Mouse (Mus musculus) bone marrow, adult 2 months (tissue): ENCODE data around the gene Gbp2b. TPM values are rescaled to one million over a fixed set of nuclear protein-coding genes. Genes with fewer than 3 reads are reported as not detected.
"Not testable (repeated sequence)": the region's sequence is repeated elsewhere in the genome, so short reads cannot be mapped to it uniquely, and the experiment has no call there.

Experiments
- H3K27ac ChIP-seq: fragments of 200-500 bp; 2 replicates; pipeline ENCODE4 v1.5.1; 2012; ENCODE audit warnings: low read depth, mild to moderate bottlenecking, control low read depth, inconsistent platforms, low read length; ENCODE audit not compliant: control insufficient read depth, poor library complexity, insufficient read depth
- H3K4me1 ChIP-seq: fragments of 200-500 bp; 2 replicates; pipeline ENCODE4 v1.6.1; 2011; ENCODE audit warnings: low read length; ENCODE audit not compliant: control insufficient read depth, insufficient read depth
- H3K4me3 ChIP-seq: fragments of 200-500 bp; replicated peaks from 2 replicates; pipeline ENCODE3; 2011; ENCODE audit warnings: mild to moderate bottlenecking, low read depth, low read length, control low read depth; ENCODE audit not compliant: control insufficient read depth
- CTCF ChIP-seq: fragments of 200-500 bp; IDR thresholded peaks from 2 replicates; pipeline ENCODE4 v1.5.1; 2011; ENCODE audit warnings: low read length, control low read depth; ENCODE audit not compliant: control insufficient read depth, insufficient read depth
- POLR2A ChIP-seq: fragments of 200-500 bp; IDR thresholded peaks from 2 replicates; pipeline ENCODE4 v1.6.1; 2011; ENCODE audit warnings: low read depth, mild to moderate bottlenecking, control low read depth, low read length, borderline replicate concordance; ENCODE audit not compliant: control insufficient read depth
- WGBS: fragments of 180-500 bp; shearing (Covaris S2); methylation state at CpG from one replicate; pipeline ENCODE4 v1.1.7; 2018; 5-methylcytosine and 5-hydroxymethylcytosine counted together
- polyA plus RNA-seq: library from polyadenylated mRNA; stranded (reverse); fragments of >200 nt; gene quantifications from 2 replicates; pipeline ENCODE4 v1.2.4, GENCODE M21; 2011; ENCODE audit warnings: low replicate concordance; ENCODE audit not compliant: missing spikeins, insufficient read depth, insufficient read length

The Gbp2b gene
- polyA plus RNA-seq, 1 experiment = not detected

DNA sequence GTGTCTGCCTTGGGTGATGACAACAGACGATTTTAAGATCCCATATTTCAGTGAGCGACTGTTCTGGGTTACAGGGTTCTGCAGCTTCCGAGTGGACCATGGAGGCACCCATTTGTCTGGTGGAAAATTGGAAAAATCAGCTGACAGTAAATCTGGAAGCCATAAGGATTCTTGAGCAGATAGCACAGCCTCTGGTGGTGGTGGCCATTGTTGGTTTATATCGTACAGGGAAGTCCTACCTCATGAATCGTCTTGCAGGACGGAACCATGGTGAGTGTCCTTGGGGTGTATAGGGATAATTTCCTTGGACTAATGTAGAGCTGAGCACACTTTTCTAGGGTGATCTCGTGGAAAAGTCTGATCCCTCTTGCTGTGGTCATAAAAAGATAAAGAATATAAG, 33.0 kb upstream of the Gbp2b start:
- 41% methylated on average over 7 of the region's 7 CpGs for WGBS
- Histone ChIP-seq H3K27ac (no peak overlapping the region), H3K4me3 (peak overlapping the region; percentile 20), H3K4me1 (peaks cover 1% of the 10 kb centered on the region; the same call in 1 of the 2 replicates)
- TF ChIP-seq POLR2A (no peak), CTCF (no peak)

DNA sequence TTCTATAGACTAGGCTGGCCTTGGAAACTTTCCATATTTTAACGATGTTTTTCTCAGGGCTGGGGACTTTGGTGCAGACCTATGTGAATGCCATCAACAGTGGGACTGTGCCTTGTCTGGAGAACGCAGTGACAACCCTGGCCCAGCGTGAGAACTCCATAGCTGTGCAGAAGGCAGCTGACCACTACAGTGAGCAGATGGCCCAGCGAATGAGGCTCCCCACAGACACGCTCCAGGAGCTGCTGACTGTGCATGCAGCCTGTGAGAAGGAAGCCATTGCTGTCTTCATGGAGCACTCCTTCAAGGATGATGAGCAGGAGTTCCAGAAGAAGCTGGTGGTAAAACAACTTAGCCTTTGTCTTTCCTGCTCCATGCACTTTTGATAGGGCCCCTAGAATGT, 27.2 kb upstream of the Gbp2b start:
- not testable (repeated sequence) for H3K27ac ChIP-seq, H3K4me3 ChIP-seq, H3K4me1 ChIP-seq
- WGBS = 87% methylated on average over 5 of the region's 5 CpGs

DNA sequence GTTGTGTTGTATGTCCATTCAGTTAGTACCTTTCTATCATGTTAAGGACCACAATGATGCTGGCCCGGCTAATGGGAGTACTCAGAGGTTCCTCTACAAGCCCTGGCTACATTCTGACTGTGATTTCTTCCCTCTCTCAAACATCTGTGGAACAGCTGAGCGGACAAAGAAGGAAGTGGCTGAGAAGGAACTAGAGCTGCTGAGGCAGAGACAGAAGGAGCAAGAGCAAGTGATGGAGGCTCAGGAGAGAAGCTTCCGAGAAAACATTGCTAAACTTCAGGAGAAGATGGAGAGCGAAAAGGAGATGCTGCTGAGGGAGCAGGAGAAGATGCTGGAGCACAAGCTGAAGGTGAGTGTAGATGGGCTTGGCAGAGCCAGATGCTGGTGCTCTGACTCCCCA, 23.9 kb upstream of the Gbp2b start:
- Histone ChIP-seq H3K4me3 (no peak overlapping the region), H3K27ac (no peak overlapping the region), H3K4me1 (no peaks in the 10 kb centered on the region)
- WGBS = 65% methylated on average over 4 of the region's 4 CpGs
- no peak for TF ChIP-seq POLR2A
- TF ChIP-seq CTCF = no peak

DNA sequence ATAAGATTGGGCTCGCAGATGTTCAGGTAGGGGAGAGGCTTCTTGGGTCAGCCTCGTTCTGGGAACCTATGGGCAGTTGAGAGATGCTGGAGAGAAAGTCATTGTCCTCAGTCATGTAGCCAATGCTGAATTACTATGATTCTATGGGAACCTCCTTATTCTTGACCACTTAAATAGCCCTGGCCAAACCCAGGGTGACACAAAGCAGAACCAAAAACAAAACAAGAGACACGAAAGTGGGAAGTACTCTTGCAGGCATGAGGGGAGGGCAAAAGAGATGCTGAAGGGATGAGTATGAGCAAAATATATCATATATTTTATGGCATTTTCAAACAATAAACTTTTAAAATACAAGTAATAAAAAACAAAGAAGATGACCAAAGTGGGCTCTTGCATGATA, 17.5 kb upstream of the Gbp2b start:
- Histone ChIP-seq H3K27ac (no peak overlapping the region), H3K4me1 (no peaks in the 10 kb centered on the region), H3K4me3 (no peak overlapping the region)
- TF ChIP-seq CTCF (no peak), POLR2A (no peak)
- 58% methylated on average over 3 of the region's 3 CpGs for WGBS

DNA sequence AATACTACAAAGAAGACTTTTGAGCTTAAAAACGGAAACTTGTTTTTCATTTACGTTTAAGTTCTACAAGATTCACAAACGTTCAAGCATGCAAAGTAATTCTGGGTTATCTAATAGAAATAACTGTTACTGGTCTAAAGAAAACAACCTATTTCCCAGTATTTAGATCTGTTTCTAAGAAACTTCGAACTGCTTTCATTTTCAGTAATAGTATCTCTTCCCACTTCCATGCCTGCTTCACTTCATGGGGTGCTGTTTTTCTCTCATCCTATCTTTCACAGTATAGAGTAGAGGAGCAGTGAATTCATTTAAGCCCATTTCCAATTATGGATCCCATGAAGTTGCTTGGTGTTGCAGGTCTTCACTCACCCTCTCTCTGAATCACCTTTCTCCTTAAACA, 16.3 kb upstream of the Gbp2b start:
- 66% methylated on average over 4 of the region's 4 CpGs for WGBS
- no peaks in the 10 kb centered on the region for H3K4me1 ChIP-seq
- H3K4me3 ChIP-seq = no peak overlapping the region
- no peak overlapping the region for H3K27ac ChIP-seq
- TF ChIP-seq POLR2A (no peak), CTCF (no peak)

DNA sequence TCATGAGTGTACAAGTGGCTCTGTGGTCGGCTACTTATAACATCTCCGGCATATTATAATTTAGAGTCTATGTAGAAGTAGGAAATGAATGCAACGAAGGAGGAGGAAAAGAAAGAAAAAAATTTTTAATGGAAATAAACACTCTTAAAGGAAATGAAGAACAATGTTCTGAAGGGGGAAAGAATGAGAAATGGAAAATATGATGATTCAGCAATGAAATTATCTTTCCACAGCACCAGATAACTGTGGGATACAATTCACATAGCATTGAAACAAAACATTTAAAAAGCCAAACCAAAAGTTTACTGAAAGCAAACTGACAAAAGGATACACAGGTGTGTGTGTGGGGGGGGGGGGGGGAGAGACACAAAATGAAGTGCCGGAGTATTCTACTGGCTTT, 11.6 kb upstream of the Gbp2b start:
- Histone ChIP-seq H3K4me3 (no peak overlapping the region), H3K27ac (no peak overlapping the region), H3K4me1 (no peaks in the 10 kb centered on the region)
- no peak for TF ChIP-seq CTCF
- TF ChIP-seq POLR2A = no peak
- whole genome bisulfite sequencing = 81% methylated on average over 4 of the region's 4 CpGs

DNA sequence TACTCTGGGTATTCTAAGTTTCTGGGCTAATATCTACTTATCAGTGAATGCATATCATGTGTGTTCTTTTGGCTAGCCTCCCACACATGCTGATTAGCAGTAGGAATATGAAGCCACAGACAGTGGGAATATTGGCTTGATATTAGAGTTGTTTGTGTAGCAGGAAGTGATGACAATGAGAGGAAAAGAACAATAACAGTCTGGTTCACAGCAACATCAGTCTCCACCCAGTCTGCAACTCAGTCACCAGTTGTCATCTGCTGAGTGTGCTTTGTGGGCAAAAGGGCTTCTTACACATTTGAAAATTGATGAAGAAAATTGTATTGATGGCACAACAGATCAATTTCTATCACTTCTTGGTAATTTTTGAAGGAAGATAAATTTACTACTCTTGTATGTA, 7.3 kb upstream of the Gbp2b start:
- TF ChIP-seq CTCF (no peak), POLR2A (no peak)
- Histone ChIP-seq H3K4me1 (peaks cover 2% of the 10 kb centered on the region; the same call in 1 of the 2 replicates), H3K27ac (no peak overlapping the region), H3K4me3 (no peak overlapping the region)

DNA sequence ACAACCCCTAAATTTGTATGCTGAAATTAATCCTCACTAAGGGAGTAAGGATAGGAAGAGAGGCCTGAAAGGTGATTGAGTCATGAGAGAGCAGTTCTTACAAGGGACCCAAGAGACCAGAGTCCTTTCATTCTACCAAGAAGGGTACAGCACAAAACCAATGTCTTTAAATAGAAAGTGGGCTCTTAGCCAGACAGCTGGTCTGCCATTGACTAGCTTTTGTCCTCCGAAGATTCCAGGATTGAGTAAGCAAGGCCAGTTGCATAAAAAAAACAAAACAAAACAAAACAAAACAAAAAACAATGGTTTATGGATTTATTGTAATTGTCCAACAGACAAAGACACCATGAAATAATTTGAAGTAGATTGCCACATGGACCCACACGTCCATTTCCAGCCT, 5.8 kb upstream of the Gbp2b start:
- TF ChIP-seq POLR2A = no peak
- TF ChIP-seq CTCF = no peak
- 66% methylated on average over 2 of the region's 2 CpGs for WGBS
- Histone ChIP-seq H3K4me3 (no peak overlapping the region), H3K4me1 (peaks cover 2% of the 10 kb centered on the region; the same call in 1 of the 2 replicates), H3K27ac (no peak overlapping the region)

DNA sequence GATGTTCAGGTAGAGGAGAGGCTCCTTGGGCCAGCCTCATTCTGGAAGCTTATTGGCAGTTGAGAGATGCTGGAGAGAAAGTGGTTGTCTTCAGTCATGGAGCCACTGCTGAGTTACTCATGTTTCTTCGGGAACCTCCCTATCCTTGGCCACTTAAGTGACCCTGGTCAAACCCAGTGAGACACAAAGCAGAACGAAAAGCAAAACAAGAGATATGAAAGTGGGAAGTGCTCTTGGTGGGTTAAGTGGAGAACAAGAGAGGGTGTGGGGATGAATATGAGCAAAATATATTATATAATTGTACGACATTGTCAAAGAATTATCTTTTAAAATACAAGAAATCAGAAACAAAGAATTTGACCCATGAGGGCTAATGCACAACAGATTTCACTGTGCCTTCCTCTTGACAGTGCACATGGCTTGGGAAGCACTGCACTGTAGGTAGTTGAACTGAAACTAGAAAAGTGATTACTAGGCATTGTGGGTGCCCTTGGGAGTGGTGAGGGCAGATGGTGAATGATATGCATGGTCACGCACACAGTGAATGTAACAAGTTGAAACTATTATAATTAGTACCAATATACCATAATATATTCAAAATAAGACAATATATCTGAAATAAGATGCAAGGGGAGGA, 4.1 kb upstream of the Gbp2b start:
- Histone ChIP-seq H3K27ac (peak overlapping the region; percentile 76; the same call in 1 of the 2 replicates), H3K4me3 (no peak overlapping the region), H3K4me1 (peaks cover 2% of the 10 kb centered on the region; the same call in 1 of the 2 replicates)
- TF ChIP-seq CTCF (no peak), POLR2A (no peak)
- WGBS = 53% methylated on average over 4 of the region's 4 CpGs
